Mouse (Mus musculus): ENCODE measurements around the gene Atp6v0c. TPM values are rescaled to one million over a fixed set of nuclear protein-coding genes. Genes with fewer than 3 reads are reported as not detected.
A peak's percentile ranks its signal among the peaks of the same experiment; 100 is the strongest.

The Atp6v0c gene
- 394 and 453 TPM in 2 replicates for polyA plus RNA-seq (2014; fragmentation: Nextera tagmentation; extraction: Ambion mirVana)

GRCm38 (mm10) chr17:24169317-24170065, at the start of gene Atp6v0c:
TSS of gene Atp6v0c (minus strand) at chr17:24169702.
- under 1% methylated on average over 58 of the region's 58 CpGs for WGBS
- peak; percentile 90 for ATAC-seq (replicated peaks; ENCODE audit: low FRiP score)
- Histone ChIP-seq H3K27me3 (ENCODE audit: control insufficient read depth, insufficient read depth, low read length) (no peaks in the 10 kb centered on the region), H3K27ac (ENCODE audit: low read depth, low read length) (peak within 1 kb of the TSS; percentile 96), H3K9ac (ENCODE audit: low read length) (peak within 1 kb of the TSS; percentile 90), H3K36me3 (ENCODE audit: control insufficient read depth, insufficient read depth, low read length) (no peaks in the 10 kb centered on the region; the same call in 1 of the 2 replicates), H3K4me2 (ENCODE audit: low read depth, low read length, severe bottlenecking) (peak within 1 kb of the TSS; percentile 87), H3K4me3 (ENCODE audit: low read depth, low read length) (peak within 1 kb of the TSS; percentile 93), H3K4me1 (replicated peaks; ENCODE audit: control insufficient read depth, insufficient read depth, low read length) (peaks cover 8% of the 10 kb centered on the region; the same call in 1 of the 2 replicates), H3K9me3 (ENCODE audit: control insufficient read depth, low read length) (no peaks in the 10 kb centered on the region)
- peak; percentile 96 for DNase-seq (ENCODE audit: low spot score)

- no peaks in the 10 kb centered on the region for H3K27me3 ChIP-seq (ENCODE audit: control insufficient read depth, insufficient read depth, low read length)
- H3K9ac ChIP-seq (ENCODE audit: low read length): no peak overlapping the region
- H3K36me3 ChIP-seq (ENCODE audit: control insufficient read depth, insufficient read depth, low read length): peaks cover 10% of the 10 kb centered on the region
- no peak overlapping the region for H3K27ac ChIP-seq (ENCODE audit: low read depth, low read length)
- no peak overlapping the region for H3K4me3 ChIP-seq (ENCODE audit: low read depth, low read length)
- no peaks in the 10 kb centered on the region for H3K9me3 ChIP-seq (ENCODE audit: control insufficient read depth, low read length)
- ATAC-seq (replicated peaks; ENCODE audit: low FRiP score) (no peak), DNase-seq (ENCODE audit: low spot score) (no peak)
- H3K4me2 ChIP-seq (ENCODE audit: low read depth, low read length, severe bottlenecking): no peak overlapping the region
- 69% methylated on average over 4 of the region's 4 CpGs for WGBS
- H3K4me1 ChIP-seq (replicated peaks; ENCODE audit: control insufficient read depth, insufficient read depth, low read length): peaks cover 11% of the 10 kb centered on the region
Measured at GRCm38 (mm10) chr17:24216836-24217235, 47.3 kb upstream of the Atp6v0c start.

- Histone ChIP-seq H3K27ac (ENCODE audit: low read depth, low read length) (no peak overlapping the region), H3K36me3 (ENCODE audit: control insufficient read depth, insufficient read depth, low read length) (peaks cover 10% of the 10 kb centered on the region), H3K4me3 (ENCODE audit: low read depth, low read length) (no peak overlapping the region), H3K9ac (ENCODE audit: low read length) (no peak overlapping the region), H3K9me3 (ENCODE audit: control insufficient read depth, low read length) (no peaks in the 10 kb centered on the region), H3K27me3 (ENCODE audit: control insufficient read depth, insufficient read depth, low read length) (peaks cover 5% of the 10 kb centered on the region), H3K4me1 (replicated peaks; ENCODE audit: control insufficient read depth, insufficient read depth, low read length) (peaks cover 23% of the 10 kb centered on the region), H3K4me2 (ENCODE audit: low read depth, low read length, severe bottlenecking) (no peak overlapping the region)
- WGBS: 74% methylated on average over 6 of the region's 6 CpGs
- ATAC-seq (replicated peaks; ENCODE audit: low FRiP score): no peak
- DNase-seq (ENCODE audit: low spot score): no peak
Measured at GRCm38 (mm10) chr17:24213186-24213585, 43.7 kb upstream of the Atp6v0c start.

DNA sequence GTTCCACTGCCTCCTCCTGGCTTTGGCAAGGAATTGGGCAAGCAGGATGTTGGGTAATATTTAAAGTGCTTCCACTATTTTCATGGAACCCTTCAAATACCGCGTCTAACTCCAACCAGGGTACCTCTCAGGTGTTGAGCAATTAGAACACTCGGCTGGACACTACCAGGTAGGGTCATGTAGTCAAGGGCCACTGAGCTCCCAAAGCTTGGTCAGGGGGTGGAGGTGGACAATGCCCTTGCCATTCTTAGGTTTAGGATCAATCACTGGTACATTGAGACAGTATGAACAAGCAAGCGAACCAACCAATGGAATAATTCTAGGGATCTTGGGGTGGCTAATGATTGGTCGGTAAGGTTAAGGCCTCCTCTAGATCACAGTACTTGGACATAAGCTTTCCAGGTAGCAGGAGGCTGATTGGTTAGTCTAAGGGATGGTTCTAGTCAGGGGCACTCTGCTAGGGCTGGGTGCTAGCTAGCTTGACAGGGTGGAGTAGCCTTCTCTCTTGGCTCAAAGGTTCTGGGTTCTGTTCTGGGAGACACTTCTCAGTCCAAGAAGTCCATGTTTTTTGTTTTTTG, 43.0 kb upstream of the Atp6v0c start:
- no peak for DNase-seq (ENCODE audit: low spot score)
- peak; percentile 8; the same call in 1 of the 2 replicates for ATAC-seq (replicated peaks; ENCODE audit: low FRiP score)
- Histone ChIP-seq H3K9ac (ENCODE audit: low read length) (peak overlapping the region; percentile 74), H3K4me1 (replicated peaks; ENCODE audit: control insufficient read depth, insufficient read depth, low read length) (peaks cover 23% of the 10 kb centered on the region), H3K27me3 (ENCODE audit: control insufficient read depth, insufficient read depth, low read length) (peaks cover 12% of the 10 kb centered on the region), H3K27ac (ENCODE audit: low read depth, low read length) (no peak overlapping the region), H3K4me3 (ENCODE audit: low read depth, low read length) (peak overlapping the region; percentile 46), H3K9me3 (ENCODE audit: control insufficient read depth, low read length) (no peaks in the 10 kb centered on the region), H3K36me3 (ENCODE audit: control insufficient read depth, insufficient read depth, low read length) (peaks cover 10% of the 10 kb centered on the region), H3K4me2 (ENCODE audit: low read depth, low read length, severe bottlenecking) (peak overlapping the region; percentile 90)
- WGBS: 26% methylated on average over 5 of the region's 5 CpGs

DNA sequence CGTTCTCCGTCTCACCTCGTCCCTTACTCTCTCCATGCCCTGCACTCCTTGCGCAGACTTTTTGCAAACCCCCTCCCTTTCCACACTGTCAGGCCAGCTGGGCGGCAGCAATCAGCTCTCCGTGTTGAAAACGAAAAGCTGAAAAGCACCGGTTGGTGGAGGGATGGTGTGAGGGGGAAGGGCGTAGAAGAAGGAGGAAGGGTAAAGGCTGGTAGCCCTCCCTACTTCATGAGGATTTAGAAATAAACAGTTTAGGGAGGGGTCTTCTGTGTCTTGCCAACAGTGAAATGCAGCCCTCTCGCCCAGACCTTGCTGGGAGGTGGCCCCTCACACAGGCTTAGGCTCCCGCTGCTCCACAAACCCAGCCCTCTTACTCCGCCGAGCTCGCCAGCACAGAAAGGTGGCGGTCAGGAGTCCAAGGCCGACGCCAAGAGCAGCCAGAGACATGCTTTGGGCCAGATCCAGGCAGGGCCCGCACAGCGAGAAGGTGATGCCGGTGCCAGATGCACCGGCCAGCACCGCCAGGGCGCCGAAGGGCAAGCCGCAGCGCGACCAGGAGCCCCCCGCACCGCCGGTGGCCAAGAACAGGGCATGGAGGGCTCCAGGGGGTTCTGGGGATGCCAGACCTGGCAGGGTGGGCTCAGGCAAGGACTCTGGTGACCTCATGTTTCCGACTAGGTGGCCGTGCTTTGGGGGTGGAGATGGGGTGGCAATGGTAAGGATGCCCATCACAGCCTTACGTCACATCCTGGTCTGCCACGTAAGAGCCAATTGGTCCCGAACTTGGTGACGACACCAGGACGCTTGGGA, 42.3 kb upstream of the Atp6v0c start:
- Histone ChIP-seq H3K27ac (ENCODE audit: low read depth, low read length) (0 out of 2 replicates have a peak overlapping the region, but pooled peaks have one; percentile 14), H3K4me3 (ENCODE audit: low read depth, low read length) (peak overlapping the region; percentile 46), H3K27me3 (ENCODE audit: control insufficient read depth, insufficient read depth, low read length) (peaks cover 18% of the 10 kb centered on the region), H3K4me1 (replicated peaks; ENCODE audit: control insufficient read depth, insufficient read depth, low read length) (peaks cover 27% of the 10 kb centered on the region), H3K9me3 (ENCODE audit: control insufficient read depth, low read length) (no peaks in the 10 kb centered on the region), H3K9ac (ENCODE audit: low read length) (peak overlapping the region; percentile 74), H3K4me2 (ENCODE audit: low read depth, low read length, severe bottlenecking) (peak overlapping the region; percentile 90), H3K36me3 (ENCODE audit: control insufficient read depth, insufficient read depth, low read length) (peaks cover 10% of the 10 kb centered on the region)
- DNase-seq (ENCODE audit: low spot score) (peak; percentile 85), ATAC-seq (replicated peaks; ENCODE audit: low FRiP score) (peak; percentile 59)
- 2% methylated on average over 37 of the region's 37 CpGs for WGBS

GRCm38 (mm10) chr17:24210591-24210990, 41.1 kb upstream of the Atp6v0c start:
- Histone ChIP-seq H3K4me2 (ENCODE audit: low read depth, low read length, severe bottlenecking) (no peak overlapping the region), H3K27me3 (ENCODE audit: control insufficient read depth, insufficient read depth, low read length) (peaks cover 23% of the 10 kb centered on the region), H3K4me3 (ENCODE audit: low read depth, low read length) (no peak overlapping the region), H3K9ac (ENCODE audit: low read length) (no peak overlapping the region), H3K36me3 (ENCODE audit: control insufficient read depth, insufficient read depth, low read length) (peaks cover 5% of the 10 kb centered on the region; the same call in 1 of the 2 replicates), H3K27ac (ENCODE audit: low read depth, low read length) (no peak overlapping the region), H3K9me3 (ENCODE audit: control insufficient read depth, low read length) (no peaks in the 10 kb centered on the region), H3K4me1 (replicated peaks; ENCODE audit: control insufficient read depth, insufficient read depth, low read length) (peaks cover 38% of the 10 kb centered on the region)
- WGBS: 85% methylated on average over 3 of the region's 3 CpGs
- DNase-seq (ENCODE audit: low spot score) (no peak), ATAC-seq (replicated peaks; ENCODE audit: low FRiP score) (no peak)

GRCm38 (mm10) chr17:24209916-24210240, 40.4 kb upstream of the Atp6v0c start:
- ATAC-seq (replicated peaks; ENCODE audit: low FRiP score): no peak
- H3K4me1 ChIP-seq (replicated peaks; ENCODE audit: control insufficient read depth, insufficient read depth, low read length): peaks cover 39% of the 10 kb centered on the region
- H3K9ac ChIP-seq (ENCODE audit: low read length): no peak overlapping the region; the same call in 1 of the 2 replicates
- no peak for DNase-seq (ENCODE audit: low spot score)
- H3K27me3 ChIP-seq (ENCODE audit: control insufficient read depth, insufficient read depth, low read length): peaks cover 23% of the 10 kb centered on the region
- H3K36me3 ChIP-seq (ENCODE audit: control insufficient read depth, insufficient read depth, low read length): no peaks in the 10 kb centered on the region
- H3K27ac ChIP-seq (ENCODE audit: low read depth, low read length): 0 out of 2 replicates have a peak overlapping the region, but pooled peaks have one; percentile 52
- peak overlapping the region; percentile 90; the same call in 1 of the 2 replicates for H3K4me2 ChIP-seq (ENCODE audit: low read depth, low read length, severe bottlenecking)
- WGBS: 68% methylated on average over 3 of the region's 3 CpGs
- H3K9me3 ChIP-seq (ENCODE audit: control insufficient read depth, low read length): no peaks in the 10 kb centered on the region
- H3K4me3 ChIP-seq (ENCODE audit: low read depth, low read length): no peak overlapping the region
